Mouse (Mus musculus) spleen, adult 2 months (tissue): Measurements from ENCODE around the gene Olfml2a.

Source experiments
- CTCF ChIP-seq: fragments of 200-500 bp; IDR thresholded peaks from 2 replicates; pipeline ENCODE4 v1.5.1; 2011; ENCODE audit warnings: mild to moderate bottlenecking, inconsistent platforms; ENCODE audit not compliant: insufficient read depth, insufficient read length, insufficient replicate concordance; ENCODE audit errors: extremely low read depth
- POLR2A ChIP-seq: fragments of 200-500 bp; IDR thresholded peaks from 2 replicates; pipeline ENCODE4 v1.6.1; 2011; ENCODE audit warnings: low read depth, low read length, inconsistent platforms

DNA sequence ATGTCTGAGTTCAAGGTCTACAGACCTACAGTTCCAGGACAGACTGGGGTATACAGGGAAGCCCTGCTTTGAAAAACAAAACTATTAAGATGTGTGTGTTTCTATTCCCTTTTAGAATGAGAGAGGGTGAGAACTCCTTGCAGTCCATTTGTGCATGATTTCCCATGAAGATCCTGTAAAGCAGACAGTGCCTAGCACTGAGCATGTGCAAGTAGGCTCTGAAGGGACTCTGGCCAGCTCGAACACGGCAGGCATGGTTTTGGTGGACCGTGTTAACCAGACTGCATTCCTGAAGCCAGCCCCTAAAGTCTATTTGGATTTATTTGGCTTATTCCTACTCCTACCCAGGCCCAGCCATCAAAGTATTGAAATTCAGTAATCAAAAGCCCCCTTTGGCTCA, 80.2 kb downstream of the Olfml2a start:
- TF ChIP-seq CTCF (no peak), POLR2A (no peak)
